Mouse (Mus musculus): Measurements from ENCODE around the gene Prkci.
A peak's percentile ranks its signal among the peaks of the same experiment; 100 is the strongest.

Prkci gene

GRCm38 (mm10) chr3:31089956-31090355, 94.4 kb downstream of the Prkci start:
- no peak for DNase-seq

GRCm38 (mm10) chr3:31093196-31093595, 97.6 kb downstream of the Prkci start:
- DNase-seq, result peak; percentile 30

GRCm38 (mm10) chr3:31093627-31094351, 98.2 kb downstream of the Prkci start:
- peak; percentile 56 for DNase-seq

GRCm38 (mm10) chr3:31094531-31095178, 99.1 kb downstream of the Prkci start, which contains the start of gene Skil:
Gene Skil (plus strand): TSS chr3:31095058.
- DNase-seq, result peak; percentile 90

- no peak for DNase-seq
Observed at GRCm38 (mm10) chr3:31095179-31095490, 99.6 kb downstream of the Prkci start.

- DNase-seq, result peak; percentile 55
Observed at GRCm38 (mm10) chr3:31095491-31096154, 100.1 kb downstream of the Prkci start.

- DNase-seq, result no peak
Observed at GRCm38 (mm10) chr3:31096155-31097101, 100.9 kb downstream of the Prkci start.

GRCm38 (mm10) chr3:31097102-31097720, 101.7 kb downstream of the Prkci start:
- DNase-seq, result no peak

- DNase-seq, result no peak
Observed at GRCm38 (mm10) chr3:31097976-31098375, 102.4 kb downstream of the Prkci start.

- DNase-seq, result no peak
Observed at GRCm38 (mm10) chr3:31098556-31098955, 103.0 kb downstream of the Prkci start.

- no peak for DNase-seq
Observed at GRCm38 (mm10) chr3:31100026-31100425, 104.5 kb downstream of the Prkci start.

GRCm38 (mm10) chr3:31100802-31101201, 105.3 kb downstream of the Prkci start:
- no peak for DNase-seq

Measured in cerebellum, adult 8-10 months (tissue).